Mouse (Mus musculus): ENCODE measurements around the gene Dmrt1. TPM values are rescaled to one million over a fixed set of nuclear protein-coding genes. Genes with fewer than 3 reads are reported as not detected.
"Not testable (repeated sequence)": the region's sequence is repeated elsewhere in the genome, so short reads cannot be mapped to it uniquely, and the experiment has no call there.

Gene Dmrt1
- 0.14 and 0.16 TPM in 2 replicates for polyA plus RNA-seq (2016; fragmentation: Nextera tagmentation; extraction: Ambion mirVana)

- Histone ChIP-seq H3K27me3 (peaks cover 82% of the 10 kb centered on the region), H3K27ac (no peak within 1 kb of the TSS), H3K36me3 (no peaks in the 10 kb centered on the region), H3K9ac (replicated peaks) (no peak within 1 kb of the TSS), H3K4me2 (peak within 1 kb of the TSS; percentile 59), H3K4me1 (replicated peaks) (peaks cover 18% of the 10 kb centered on the region), H3K9me3 (peaks cover 7% of the 10 kb centered on the region), H3K4me3 (replicated peaks) (peak within 1 kb of the TSS; percentile 38)
- ATAC-seq (ENCODE audit: insufficient number of reproducible peaks, insufficient read depth, low FRiP score, low TSS enrichment, low read depth): peak; percentile 47; the same call in 1 of the 2 replicates
- WGBS: 2% methylated on average over 64 of the region's 64 CpGs
Measured at GRCm38 (mm10) chr19:25505360-25506196, at the start of gene Dmrt1. Dmrt1 (plus strand) TSS chr19:25505618.

- WGBS: 86% methylated on average over 8 of the region's 8 CpGs
- ATAC-seq (ENCODE audit: insufficient number of reproducible peaks, insufficient read depth, low FRiP score, low TSS enrichment, low read depth): no peak
Measured at GRCm38 (mm10) chr19:25460760-25461159, 44.7 kb upstream of the Dmrt1 start.

GRCm38 (mm10) chr19:25461553-25462320 lies 43.7 kb upstream of the Dmrt1 start:
- Histone ChIP-seq H3K9me3 (peaks cover 8% of the 10 kb centered on the region; the same call in 1 of the 2 replicates), H3K4me3 (replicated peaks) (no peak overlapping the region), H3K4me2 (no peak overlapping the region), H3K9ac (replicated peaks) (no peak overlapping the region), H3K4me1 (replicated peaks) (no peaks in the 10 kb centered on the region), H3K27ac (no peak overlapping the region), H3K27me3 (no peaks in the 10 kb centered on the region), H3K36me3 (no peaks in the 10 kb centered on the region)
- ATAC-seq (ENCODE audit: insufficient number of reproducible peaks, insufficient read depth, low FRiP score, low TSS enrichment, low read depth): no peak
- 66% methylated on average over 20 of the region's 20 CpGs for WGBS

More at GRCm38 (mm10) chr19:25460760-25461159, 44.7 kb upstream of the Dmrt1 start:
- no peaks in the 10 kb centered on the region for H3K36me3 ChIP-seq
- H3K4me3 ChIP-seq (replicated peaks): no peak overlapping the region
- H3K9me3 ChIP-seq: peaks cover 8% of the 10 kb centered on the region; the same call in 1 of the 2 replicates
- no peak overlapping the region for H3K9ac ChIP-seq (replicated peaks)
- H3K27ac ChIP-seq: no peak overlapping the region
- no peaks in the 10 kb centered on the region for H3K4me1 ChIP-seq (replicated peaks)
- H3K4me2 ChIP-seq: no peak overlapping the region
- no peaks in the 10 kb centered on the region for H3K27me3 ChIP-seq

- H3K9me3 ChIP-seq: peaks cover 12% of the 10 kb centered on the region; the same call in 1 of the 2 replicates
- not testable (repeated sequence) for H3K27me3 ChIP-seq; H3K4me3 ChIP-seq (replicated peaks); H3K36me3 ChIP-seq; H3K27ac ChIP-seq; ATAC-seq (ENCODE audit: insufficient number of reproducible peaks, insufficient read depth, low FRiP score, low TSS enrichment, low read depth); H3K4me2 ChIP-seq; H3K4me1 ChIP-seq (replicated peaks); H3K9ac ChIP-seq (replicated peaks)
- whole genome bisulfite sequencing: 63% methylated on average over 4 of the region's 4 CpGs
Measured at GRCm38 (mm10) chr19:25475806-25476205, 29.6 kb upstream of the Dmrt1 start.

- Histone ChIP-seq H3K9me3 (peaks cover 12% of the 10 kb centered on the region; the same call in 1 of the 2 replicates), H3K9ac (replicated peaks) (no peak overlapping the region), H3K4me2 (no peak overlapping the region), H3K36me3 (no peaks in the 10 kb centered on the region), H3K27ac (no peak overlapping the region), H3K27me3 (no peaks in the 10 kb centered on the region), H3K4me3 (replicated peaks) (no peak overlapping the region), H3K4me1 (replicated peaks) (no peaks in the 10 kb centered on the region)
- WGBS: 89% methylated on average over 5 of the region's 5 CpGs
- no peak for ATAC-seq (ENCODE audit: insufficient number of reproducible peaks, insufficient read depth, low FRiP score, low TSS enrichment, low read depth)
Measured at GRCm38 (mm10) chr19:25479152-25479669, 26.2 kb upstream of the Dmrt1 start.

GRCm38 (mm10) chr19:25480820-25481219 lies 24.6 kb upstream of the Dmrt1 start:
- H3K27ac ChIP-seq: no peak overlapping the region
- no peak overlapping the region for H3K4me2 ChIP-seq
- no peak for ATAC-seq (ENCODE audit: insufficient number of reproducible peaks, insufficient read depth, low FRiP score, low TSS enrichment, low read depth)
- H3K4me1 ChIP-seq (replicated peaks): no peaks in the 10 kb centered on the region
- 86% methylated on average over 6 of the region's 6 CpGs for WGBS
- H3K27me3 ChIP-seq: peaks cover 2% of the 10 kb centered on the region
- no peak overlapping the region for H3K4me3 ChIP-seq (replicated peaks)
- peaks cover 10% of the 10 kb centered on the region; the same call in 1 of the 2 replicates for H3K9me3 ChIP-seq
- no peaks in the 10 kb centered on the region for H3K36me3 ChIP-seq
- H3K9ac ChIP-seq (replicated peaks): no peak overlapping the region

GRCm38 (mm10) chr19:25486561-25486960 lies 18.9 kb upstream of the Dmrt1 start:
- Histone ChIP-seq H3K4me2 (peak overlapping the region; percentile 30), H3K9ac (replicated peaks) (no peak overlapping the region), H3K36me3 (no peaks in the 10 kb centered on the region), H3K9me3 (no peaks in the 10 kb centered on the region), H3K27ac (no peak overlapping the region), H3K4me3 (replicated peaks) (no peak overlapping the region), H3K4me1 (replicated peaks) (peaks cover 22% of the 10 kb centered on the region), H3K27me3 (peaks cover 20% of the 10 kb centered on the region)
- 17% methylated on average over 14 of the region's 14 CpGs for WGBS
- no peak for ATAC-seq (ENCODE audit: insufficient number of reproducible peaks, insufficient read depth, low FRiP score, low TSS enrichment, low read depth)

GRCm38 (mm10) chr19:25487350-25487749 lies 18.1 kb upstream of the Dmrt1 start:
- H3K9me3 ChIP-seq: no peaks in the 10 kb centered on the region
- H3K4me2 ChIP-seq: peak overlapping the region; percentile 30; the same call in 1 of the 2 replicates
- peaks cover 20% of the 10 kb centered on the region for H3K27me3 ChIP-seq
- H3K27ac ChIP-seq: no peak overlapping the region
- no peaks in the 10 kb centered on the region for H3K36me3 ChIP-seq
- H3K9ac ChIP-seq (replicated peaks): no peak overlapping the region
- no peak for ATAC-seq (ENCODE audit: insufficient number of reproducible peaks, insufficient read depth, low FRiP score, low TSS enrichment, low read depth)
- H3K4me3 ChIP-seq (replicated peaks): no peak overlapping the region
- WGBS: 14% methylated on average over 1 of the region's 1 CpGs
- H3K4me1 ChIP-seq (replicated peaks): peaks cover 22% of the 10 kb centered on the region

GRCm38 (mm10) chr19:25488546-25488945 lies 16.9 kb upstream of the Dmrt1 start:
- WGBS: 18% methylated on average over 2 of the region's 2 CpGs

GRCm38 (mm10) chr19:25489546-25489945 lies 15.9 kb upstream of the Dmrt1 start:
- WGBS: 53% methylated on average over 2 of the region's 2 CpGs
- peaks cover 22% of the 10 kb centered on the region for H3K4me1 ChIP-seq (replicated peaks)
- no peak overlapping the region for H3K4me2 ChIP-seq
- H3K27ac ChIP-seq: no peak overlapping the region
- no peak overlapping the region for H3K9ac ChIP-seq (replicated peaks)
- no peaks in the 10 kb centered on the region for H3K36me3 ChIP-seq
- peaks cover 20% of the 10 kb centered on the region for H3K27me3 ChIP-seq
- no peak for ATAC-seq (ENCODE audit: insufficient number of reproducible peaks, insufficient read depth, low FRiP score, low TSS enrichment, low read depth)
- H3K9me3 ChIP-seq: no peaks in the 10 kb centered on the region
- H3K4me3 ChIP-seq (replicated peaks): no peak overlapping the region

More at GRCm38 (mm10) chr19:25488546-25488945, 16.9 kb upstream of the Dmrt1 start:
- Histone ChIP-seq H3K4me2 (no peak overlapping the region), H3K9me3 (no peaks in the 10 kb centered on the region), H3K4me3 (replicated peaks) (no peak overlapping the region), H3K27ac (no peak overlapping the region), H3K9ac (replicated peaks) (no peak overlapping the region), H3K27me3 (peaks cover 20% of the 10 kb centered on the region), H3K4me1 (replicated peaks) (peaks cover 22% of the 10 kb centered on the region), H3K36me3 (no peaks in the 10 kb centered on the region)
- ATAC-seq (ENCODE audit: insufficient number of reproducible peaks, insufficient read depth, low FRiP score, low TSS enrichment, low read depth): no peak

GRCm38 (mm10) chr19:25497434-25497833 lies 8.0 kb upstream of the Dmrt1 start:
- ATAC-seq (ENCODE audit: insufficient number of reproducible peaks, insufficient read depth, low FRiP score, low TSS enrichment, low read depth): no peak
- WGBS: 84% methylated on average over 6 of the region's 6 CpGs
- Histone ChIP-seq H3K4me1 (replicated peaks) (no peaks in the 10 kb centered on the region), H3K4me2 (no peak overlapping the region), H3K27me3 (peaks cover 10% of the 10 kb centered on the region), H3K36me3 (no peaks in the 10 kb centered on the region), H3K4me3 (replicated peaks) (no peak overlapping the region), H3K27ac (no peak overlapping the region), H3K9me3 (no peaks in the 10 kb centered on the region), H3K9ac (replicated peaks) (no peak overlapping the region)

Data from limb, embryonic 12.5 days (tissue).